Mouse (Mus musculus) liver, embryonic 13.5 days (tissue): ENCODE measurements around the gene Idh3a. TPM values are rescaled to one million over a fixed set of nuclear protein-coding genes. Genes with fewer than 3 reads are reported as not detected.

Source experiments
- ATAC-seq: fragments of 200-750 bp; cut with Nextera tagmentation; 2 replicates; pipeline ENCODE4 v1.8.0; 2017; ENCODE audit warnings: low read depth, mild to moderate bottlenecking, moderate number of reproducible peaks, moderate library complexity
- DNase-seq: peaks from one replicate; pipeline ENCODE4 v3.0.0; 2022
- H3K27ac ChIP-seq: fragments of 300-500 bp; sonication (generic); 2 replicates; pipeline ENCODE4 v1.5.1; 2015; ENCODE audit warnings: moderate library complexity, mild to moderate bottlenecking, inconsistent platforms
- H3K27me3 ChIP-seq: fragments of 300-500 bp; sonication (generic); 2 replicates; pipeline ENCODE4 v1.6.1; 2015; ENCODE audit warnings: mild to moderate bottlenecking, inconsistent platforms
- H3K36me3 ChIP-seq: fragments of 300-500 bp; sonication (generic); 2 replicates; pipeline ENCODE4 v1.6.1; 2015; ENCODE audit warnings: mild to moderate bottlenecking, inconsistent platforms
- H3K4me1 ChIP-seq: fragments of 300-500 bp; sonication (generic); replicated peaks from 2 replicates; pipeline ENCODE4 v1.6.1; 2015; ENCODE audit warnings: inconsistent platforms
- H3K4me2 ChIP-seq: fragments of 300-500 bp; sonication (generic); 2 replicates; pipeline ENCODE4 v1.6.1; 2015; ENCODE audit warnings: inconsistent platforms, mild to moderate bottlenecking, moderate library complexity
- H3K4me3 ChIP-seq: fragments of 300-500 bp; sonication (generic); replicated peaks from 2 replicates; pipeline ENCODE4 v1.5.1; 2015; ENCODE audit warnings: mild to moderate bottlenecking, inconsistent platforms
- H3K9ac ChIP-seq: fragments of 300-500 bp; sonication (generic); 2 replicates; pipeline ENCODE4 v1.6.1; 2015; ENCODE audit warnings: mild to moderate bottlenecking, inconsistent platforms
- H3K9me3 ChIP-seq: fragments of 300-500 bp; sonication (generic); replicated peaks from 2 replicates; pipeline ENCODE4 v1.6.1; 2016; ENCODE audit warnings: inconsistent platforms
- WGBS: fragments of 180-500 bp; shearing (Covaris S2); methylation state at CpG from one replicate; pipeline ENCODE4 v1.1.7; 2015; ENCODE audit not compliant: insufficient replicate concordance; 5-methylcytosine and 5-hydroxymethylcytosine counted together
- polyA plus RNA-seq: library from polyadenylated mRNA; unstranded; fragments of >200 nt; fragmentation: Nextera tagmentation; extraction: Ambion mirVana; gene quantifications from 2 replicates; pipeline ENCODE4 v1.2.1, GENCODE M21; 2015

Idh3a gene
- polyA plus RNA-seq, 1 experiment from 2014 or later = 121 TPM

DNA sequence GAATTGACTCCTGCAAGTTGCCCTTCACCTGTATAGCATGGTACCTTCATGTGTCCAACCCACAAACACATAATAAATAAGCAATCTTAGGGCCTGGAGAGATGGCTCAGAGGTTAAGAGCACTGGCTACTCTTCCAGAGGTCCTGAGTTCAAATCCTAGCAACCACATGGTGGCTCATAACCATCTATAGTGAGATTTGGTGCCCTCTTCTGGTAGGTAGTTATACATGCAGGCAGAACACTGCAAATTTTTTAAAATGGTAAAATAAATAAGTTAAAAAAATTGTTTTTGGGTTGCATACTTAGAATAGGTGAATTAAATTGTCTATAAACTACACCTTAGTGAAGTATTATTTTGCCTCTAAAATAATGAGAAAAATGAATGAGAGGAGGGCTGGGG lies 44.8 kb downstream of the Idh3a start:
- no peaks in the 10 kb centered on the region for H3K9me3 ChIP-seq
- ATAC-seq = no peak
- no peak overlapping the region for H3K4me2 ChIP-seq

DNA sequence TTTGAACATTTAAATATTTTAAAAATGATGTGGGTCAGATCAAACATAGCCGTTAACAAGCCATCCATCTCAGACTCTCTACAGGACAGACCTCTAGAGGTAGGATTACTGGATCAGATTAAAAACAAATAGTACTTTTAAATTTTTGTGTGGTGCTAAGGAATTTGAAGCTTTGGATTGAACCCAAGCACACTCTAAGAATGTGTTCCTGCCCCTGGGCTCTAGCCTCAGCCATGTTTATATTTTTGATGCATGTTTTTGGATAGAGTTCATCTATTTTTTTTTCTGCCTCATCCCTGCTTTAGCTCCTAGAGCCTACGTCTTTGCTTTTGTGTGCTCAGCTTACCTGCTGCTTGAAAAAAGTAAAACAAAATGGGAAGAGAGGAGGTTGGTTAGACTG lies 47.3 kb downstream of the Idh3a start:
- H3K9ac ChIP-seq = no peak overlapping the region
- H3K27me3 ChIP-seq = no peaks in the 10 kb centered on the region
- H3K36me3 ChIP-seq = no peaks in the 10 kb centered on the region
- WGBS = 66% methylated on average over 2 of the region's 2 CpGs
- H3K9me3 ChIP-seq = no peaks in the 10 kb centered on the region
- H3K4me2 ChIP-seq = no peak overlapping the region
- H3K4me1 ChIP-seq = peaks cover 5% of the 10 kb centered on the region; the same call in 1 of the 2 replicates
- no peak overlapping the region for H3K27ac ChIP-seq
- DNase-seq (no peak), ATAC-seq (no peak)
- no peak overlapping the region for H3K4me3 ChIP-seq

More for the DNA sequence above, 44.8 kb downstream of the Idh3a start:
- Histone ChIP-seq H3K4me3 (no peak overlapping the region), H3K27ac (no peak overlapping the region), H3K27me3 (no peaks in the 10 kb centered on the region), H3K9ac (no peak overlapping the region), H3K4me1 (peaks cover 5% of the 10 kb centered on the region; the same call in 1 of the 2 replicates), H3K36me3 (no peaks in the 10 kb centered on the region)
- no peak for DNase-seq

DNA sequence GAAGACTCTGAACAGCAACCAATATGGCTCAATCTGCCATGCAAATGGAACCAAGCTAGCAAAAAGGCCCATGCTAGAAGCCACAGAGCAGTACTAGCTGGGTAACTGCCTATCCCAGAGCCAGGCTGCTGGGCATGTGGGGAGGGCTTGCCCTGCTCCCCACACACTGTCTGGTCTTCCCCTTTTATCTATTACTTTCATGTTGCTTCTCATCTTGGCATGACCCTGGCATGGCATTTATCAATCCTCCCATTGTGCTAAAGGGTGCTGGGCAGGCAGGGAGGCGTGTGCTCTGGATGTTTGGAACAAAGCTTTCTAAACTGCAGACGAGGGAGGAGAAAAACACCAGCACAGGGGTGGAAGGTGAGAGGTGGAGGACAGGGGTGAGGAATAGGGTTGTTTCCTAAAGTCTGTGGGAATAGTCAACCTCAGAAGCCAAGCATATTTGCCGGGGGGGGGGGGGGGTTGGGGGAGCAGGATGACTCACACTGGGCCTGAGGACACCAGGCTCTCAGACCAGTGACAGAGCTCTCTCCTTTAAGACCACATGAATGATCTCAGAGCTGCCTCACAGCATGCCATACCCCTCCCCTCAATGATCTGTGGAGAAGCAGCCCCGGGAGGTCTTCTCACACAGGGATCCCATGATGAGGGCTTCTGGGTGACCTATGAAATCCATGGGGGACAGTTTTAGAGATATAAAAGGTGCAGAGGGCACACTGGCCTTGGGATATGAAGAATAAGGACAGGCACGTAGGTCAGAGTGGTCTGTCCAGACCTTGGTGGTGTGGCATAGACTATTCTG lies 51.6 kb downstream of the Idh3a start:
- Histone ChIP-seq H3K9me3 (no peaks in the 10 kb centered on the region), H3K4me3 (no peak overlapping the region)

DNA sequence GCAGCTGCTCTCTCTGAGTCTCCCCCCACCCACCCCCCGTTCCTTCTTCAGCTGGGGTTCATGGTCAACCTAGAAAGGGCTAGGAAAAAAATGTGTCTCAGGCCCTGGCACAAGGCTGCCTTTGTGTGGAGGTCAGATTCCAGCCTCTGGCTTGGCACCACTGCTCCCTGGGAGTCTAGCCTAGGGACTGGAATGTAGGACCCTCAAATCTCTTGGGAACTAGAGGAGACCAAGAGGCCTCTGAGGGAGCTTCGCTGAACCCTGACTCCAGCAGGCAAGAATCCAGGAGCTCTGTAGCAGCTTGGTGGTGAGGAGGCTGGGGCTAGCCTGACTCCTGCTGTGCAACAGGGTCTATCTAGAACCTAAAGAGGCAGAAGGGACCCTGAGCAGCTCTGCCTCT lies 53.1 kb downstream of the Idh3a start:
- no peak for DNase-seq
- H3K36me3 ChIP-seq = no peaks in the 10 kb centered on the region
- WGBS = 42% methylated on average over 2 of the region's 2 CpGs
- H3K9me3 ChIP-seq = no peaks in the 10 kb centered on the region
- H3K27me3 ChIP-seq = no peaks in the 10 kb centered on the region; the same call in 1 of the 2 replicates
- no peak overlapping the region for H3K4me2 ChIP-seq
- ATAC-seq = no peak
- H3K4me3 ChIP-seq = no peak overlapping the region
- peaks cover 9% of the 10 kb centered on the region for H3K4me1 ChIP-seq
- H3K9ac ChIP-seq = no peak overlapping the region
- no peak overlapping the region for H3K27ac ChIP-seq

More for the DNA sequence above, 51.6 kb downstream of the Idh3a start:
- Histone ChIP-seq H3K9ac (no peak overlapping the region), H3K36me3 (no peaks in the 10 kb centered on the region), H3K27me3 (no peaks in the 10 kb centered on the region), H3K27ac (no peak overlapping the region), H3K4me2 (no peak overlapping the region), H3K4me1 (peaks cover 7% of the 10 kb centered on the region)
- 44% methylated on average over 5 of the region's 5 CpGs for WGBS
- DNase-seq (no peak), ATAC-seq (no peak)

- Histone ChIP-seq H3K27me3 (peaks cover 5% of the 10 kb centered on the region; the same call in 1 of the 2 replicates), H3K4me3 (no peak overlapping the region), H3K9me3 (no peaks in the 10 kb centered on the region), H3K4me2 (no peak overlapping the region), H3K36me3 (no peaks in the 10 kb centered on the region), H3K4me1 (peaks cover 9% of the 10 kb centered on the region), H3K9ac (no peak overlapping the region), H3K27ac (no peak overlapping the region)
- WGBS = 34% methylated on average over 3 of the region's 3 CpGs
- DNase-seq (no peak), ATAC-seq (no peak)
Observed at GRCm38 (mm10) chr9:54641548-54641947, 55.4 kb downstream of the Idh3a start.

DNA sequence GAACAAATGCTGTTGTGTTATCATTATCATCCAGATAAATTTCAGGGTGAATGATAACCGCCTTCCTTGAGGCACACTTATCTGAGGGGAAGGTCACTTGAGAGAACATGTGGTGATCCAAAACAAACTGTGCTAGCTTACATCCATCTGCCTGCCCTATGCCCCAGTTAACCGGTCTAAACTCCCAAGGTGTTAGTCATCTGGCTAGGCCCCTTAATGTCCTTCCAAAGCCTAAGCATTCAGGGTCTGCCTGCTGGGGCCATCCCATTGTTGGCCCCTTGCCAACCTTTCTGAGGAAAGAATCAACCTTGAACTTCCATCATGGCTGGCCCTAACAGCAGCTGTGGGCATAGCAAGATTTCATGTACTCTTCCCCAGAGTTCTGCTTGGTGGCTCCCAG lies 56.0 kb downstream of the Idh3a start:
- H3K27me3 ChIP-seq = peaks cover 6% of the 10 kb centered on the region
- DNase-seq = no peak

DNA sequence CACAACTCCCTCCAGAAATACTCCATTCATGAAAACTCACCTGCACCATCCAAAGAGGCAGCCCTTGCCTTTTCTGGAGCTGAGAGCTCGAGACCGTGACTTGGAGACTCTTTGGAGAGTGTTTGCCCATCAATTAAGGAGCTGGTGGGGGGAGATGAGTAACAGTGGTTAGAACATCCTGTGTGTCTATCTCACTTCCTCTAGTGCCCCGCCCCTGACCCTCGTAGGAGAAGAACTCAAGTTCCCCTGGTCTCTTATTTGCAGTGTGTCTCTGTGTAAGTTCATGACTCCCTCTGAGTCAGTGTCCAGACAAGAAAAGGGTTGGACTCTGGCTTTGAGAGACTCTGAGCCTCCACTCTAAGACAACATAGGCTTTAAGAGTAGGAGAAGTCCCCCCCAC lies 56.4 kb downstream of the Idh3a start:
- Histone ChIP-seq H3K4me3 (no peak overlapping the region), H3K4me2 (no peak overlapping the region), H3K27me3 (peaks cover 8% of the 10 kb centered on the region), H3K36me3 (no peaks in the 10 kb centered on the region), H3K4me1 (peaks cover 9% of the 10 kb centered on the region), H3K9me3 (no peaks in the 10 kb centered on the region), H3K9ac (no peak overlapping the region), H3K27ac (no peak overlapping the region)
- ATAC-seq (no peak), DNase-seq (no peak)
- WGBS = 10% methylated on average over 4 of the region's 4 CpGs

More for the DNA sequence above, 56.0 kb downstream of the Idh3a start:
- H3K4me2 ChIP-seq = no peak overlapping the region
- no peak overlapping the region for H3K27ac ChIP-seq
- H3K36me3 ChIP-seq = no peaks in the 10 kb centered on the region
- WGBS = 42% methylated on average over 2 of the region's 2 CpGs
- no peaks in the 10 kb centered on the region for H3K9me3 ChIP-seq
- H3K9ac ChIP-seq = no peak overlapping the region
- ATAC-seq = no peak
- peaks cover 9% of the 10 kb centered on the region for H3K4me1 ChIP-seq
- no peak overlapping the region for H3K4me3 ChIP-seq

- Histone ChIP-seq H3K9me3 (no peaks in the 10 kb centered on the region), H3K4me1 (peaks cover 9% of the 10 kb centered on the region), H3K27me3 (peaks cover 8% of the 10 kb centered on the region), H3K9ac (no peak overlapping the region), H3K4me3 (no peak overlapping the region), H3K27ac (no peak overlapping the region), H3K4me2 (no peak overlapping the region), H3K36me3 (no peaks in the 10 kb centered on the region)
- ATAC-seq (no peak), DNase-seq (no peak)
- WGBS = 73% methylated on average over 7 of the region's 7 CpGs
Observed at GRCm38 (mm10) chr9:54643179-54643578, 57.0 kb downstream of the Idh3a start.

DNA sequence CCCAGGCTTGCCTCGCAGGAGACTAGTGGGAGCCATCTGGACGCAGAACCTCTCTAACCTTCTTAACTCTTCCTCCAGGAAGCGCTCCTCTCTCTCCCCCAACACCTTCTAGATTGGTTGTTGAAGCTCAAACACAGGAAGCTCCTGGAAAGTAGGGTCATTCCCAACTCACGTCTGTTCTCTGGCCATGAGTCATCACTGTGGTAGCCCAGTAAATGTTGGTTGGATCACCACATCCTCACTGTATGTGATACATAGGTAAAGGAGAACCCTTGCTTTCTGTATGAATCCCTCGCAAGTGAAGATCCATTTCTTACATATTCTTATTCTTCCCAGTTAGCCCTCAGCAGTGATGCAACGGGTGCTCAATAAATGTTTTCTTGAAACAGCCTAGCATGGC lies 59.4 kb downstream of the Idh3a start:
- peaks cover 9% of the 10 kb centered on the region for H3K4me1 ChIP-seq
- no peak overlapping the region for H3K27ac ChIP-seq
- no peaks in the 10 kb centered on the region for H3K9me3 ChIP-seq
- DNase-seq (no peak), ATAC-seq (no peak)
- H3K4me2 ChIP-seq = no peak overlapping the region
- H3K36me3 ChIP-seq = no peaks in the 10 kb centered on the region
- no peak overlapping the region for H3K4me3 ChIP-seq
- WGBS = 59% methylated on average over 6 of the region's 6 CpGs
- H3K27me3 ChIP-seq = peaks cover 8% of the 10 kb centered on the region
- H3K9ac ChIP-seq = no peak overlapping the region

DNA sequence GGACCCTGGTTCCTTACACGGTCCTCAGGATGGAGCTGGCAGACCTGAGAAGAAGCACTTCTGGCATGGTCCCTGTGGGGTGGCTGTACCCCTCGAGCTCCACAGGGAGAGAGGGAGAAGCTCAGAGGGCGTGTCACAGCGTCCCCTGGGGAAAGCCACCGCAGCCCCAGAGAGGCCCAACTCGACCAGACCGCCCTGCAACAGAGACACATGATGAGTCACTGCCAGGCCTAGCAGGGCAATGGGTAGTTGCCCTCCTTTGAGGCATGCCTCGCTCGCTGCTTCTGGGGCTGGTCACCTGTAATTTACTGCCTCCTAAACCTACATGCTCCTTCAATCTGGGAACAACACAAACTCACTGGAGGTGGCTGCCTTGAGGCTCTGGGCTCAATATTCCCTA lies 60.1 kb downstream of the Idh3a start:
- H3K4me1 ChIP-seq = peaks cover 9% of the 10 kb centered on the region
- no peaks in the 10 kb centered on the region for H3K9me3 ChIP-seq
- DNase-seq (no peak), ATAC-seq (no peak)
- H3K4me3 ChIP-seq = no peak overlapping the region
- no peaks in the 10 kb centered on the region for H3K36me3 ChIP-seq
- no peak overlapping the region for H3K9ac ChIP-seq
- H3K27me3 ChIP-seq = peaks cover 8% of the 10 kb centered on the region
- H3K4me2 ChIP-seq = no peak overlapping the region
- no peak overlapping the region for H3K27ac ChIP-seq
- WGBS = 70% methylated on average over 9 of the region's 9 CpGs

DNA sequence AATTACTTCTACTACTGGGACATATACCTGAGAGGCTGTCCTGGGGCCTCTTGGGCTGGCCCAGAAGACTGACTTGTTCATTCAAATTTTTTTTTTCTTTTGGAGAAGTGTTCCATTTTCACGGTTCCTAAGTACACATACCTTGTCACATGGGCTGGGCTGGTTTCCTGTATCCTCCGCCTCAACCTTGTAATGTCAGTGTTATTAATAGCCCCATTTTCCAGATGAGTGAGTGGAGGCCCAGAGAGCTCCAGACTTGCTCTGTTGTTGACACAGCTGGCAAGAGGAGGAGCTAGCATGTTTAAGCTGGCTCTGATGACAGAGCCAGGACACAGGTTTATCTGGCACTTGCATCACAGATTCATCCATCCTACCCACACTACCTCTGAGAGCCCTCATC lies 61.3 kb downstream of the Idh3a start:
- no peak overlapping the region for H3K4me2 ChIP-seq
- H3K27me3 ChIP-seq = peaks cover 8% of the 10 kb centered on the region
- no peaks in the 10 kb centered on the region for H3K9me3 ChIP-seq
- H3K9ac ChIP-seq = no peak overlapping the region
- DNase-seq (no peak), ATAC-seq (no peak)
- H3K27ac ChIP-seq = no peak overlapping the region
- H3K4me3 ChIP-seq = no peak overlapping the region
- 49% methylated on average over 2 of the region's 2 CpGs for WGBS
- H3K36me3 ChIP-seq = no peaks in the 10 kb centered on the region
- peaks cover 4% of the 10 kb centered on the region for H3K4me1 ChIP-seq

- Histone ChIP-seq H3K27me3 (peaks cover 8% of the 10 kb centered on the region), H3K36me3 (no peaks in the 10 kb centered on the region), H3K9ac (no peak overlapping the region), H3K9me3 (no peaks in the 10 kb centered on the region), H3K27ac (no peak overlapping the region), H3K4me2 (no peak overlapping the region), H3K4me1 (no peaks in the 10 kb centered on the region), H3K4me3 (no peak overlapping the region)
- ATAC-seq (no peak), DNase-seq (no peak)
- 50% methylated on average over 1 of the region's 1 CpGs for WGBS
Observed at GRCm38 (mm10) chr9:54649360-54649759, 63.2 kb downstream of the Idh3a start.
